Mouse (Mus musculus): ENCODE results near the gene Trim28. TPM values are rescaled to one million over a fixed set of nuclear protein-coding genes. Genes with fewer than 3 reads are reported as not detected.

Gene Trim28
- polyA plus RNA-seq, 1 experiment from 2014 or later = 321 TPM

DNA sequence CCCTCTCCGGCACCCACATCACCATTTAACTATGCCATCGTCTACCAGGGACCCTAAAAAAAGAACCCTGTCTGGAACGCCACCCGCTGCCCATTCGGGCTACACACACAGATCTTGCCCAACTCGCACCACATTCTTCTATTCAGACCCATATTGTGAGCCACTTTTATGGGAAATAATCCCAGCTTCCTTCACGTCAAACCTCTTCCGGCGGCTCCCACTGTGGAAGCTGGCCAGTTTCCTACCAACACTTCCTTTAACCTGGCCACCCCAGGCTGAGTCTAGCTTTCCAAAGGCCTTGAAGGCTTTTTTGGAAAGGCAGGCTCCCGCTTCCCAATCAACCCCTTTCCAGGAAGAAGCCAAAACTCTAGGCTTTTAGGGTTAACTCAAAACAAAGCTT lies 7.6 kb downstream of the Trim28 start:
- peaks cover 29% of the 10 kb centered on the region for H3K36me3 ChIP-seq (ENCODE audit: control insufficient read depth, insufficient read depth, low read length)
- DNase-seq (ENCODE audit: low spot score) = no peak
- H3K27ac ChIP-seq (replicated peaks; ENCODE audit: low read depth, low read length) = no peak overlapping the region
- H3K4me2 ChIP-seq (ENCODE audit: low read depth, low read length) = no peak overlapping the region
- H3K9ac ChIP-seq (ENCODE audit: low read depth, low read length) = no peak overlapping the region
- 87% methylated on average over 10 of the region's 10 CpGs for WGBS
- no peaks in the 10 kb centered on the region for H3K27me3 ChIP-seq (replicated peaks; ENCODE audit: control insufficient read depth, insufficient read depth, low read length)
- ATAC-seq (ENCODE audit: low read depth) = no peak
- no peaks in the 10 kb centered on the region for H3K9me3 ChIP-seq (ENCODE audit: control insufficient read depth, low read length)
- no peak overlapping the region for H3K4me3 ChIP-seq (ENCODE audit: low read depth, low read length)
- H3K4me1 ChIP-seq (ENCODE audit: control insufficient read depth, insufficient read depth, low read length) = peaks cover 9% of the 10 kb centered on the region

DNA sequence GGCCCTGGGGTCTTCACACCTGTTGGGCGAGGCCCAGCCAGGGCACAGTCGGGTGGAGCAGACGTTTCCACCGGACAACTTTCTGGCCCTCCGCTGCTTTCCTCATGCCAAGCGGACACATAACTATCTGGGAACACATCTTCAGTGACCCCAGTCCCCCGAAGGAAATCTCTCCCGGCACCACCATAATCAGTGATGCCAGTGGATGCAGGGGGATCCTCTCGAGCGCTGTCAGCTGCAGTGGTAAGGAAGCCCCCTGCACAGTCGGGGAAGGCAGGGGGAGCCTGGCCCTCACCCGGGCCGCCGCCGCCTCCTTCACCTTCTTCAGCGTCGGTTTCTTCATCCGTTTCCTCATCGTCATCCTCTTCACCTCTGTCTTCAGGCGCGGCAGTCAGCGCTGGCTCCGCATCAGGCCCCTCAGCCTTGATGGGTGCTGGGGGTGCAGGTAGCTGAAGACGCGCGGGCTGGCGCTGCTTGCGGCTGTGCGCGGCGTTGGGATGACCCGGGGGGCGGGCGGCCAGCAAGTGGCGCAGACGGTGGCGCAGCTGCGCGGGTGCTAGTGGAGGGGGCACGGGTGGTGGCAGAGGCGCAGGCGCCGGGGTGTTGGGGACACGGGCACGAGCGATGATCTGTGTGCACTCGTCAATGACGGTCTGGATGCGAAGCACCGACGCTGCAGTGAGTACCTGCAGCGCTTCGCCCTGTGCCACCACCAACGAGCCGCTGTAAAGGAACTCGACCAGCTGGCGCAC lies 8.6 kb downstream of the Trim28 start:
- peaks cover 9% of the 10 kb centered on the region for H3K4me1 ChIP-seq (ENCODE audit: control insufficient read depth, insufficient read depth, low read length)
- H3K27ac ChIP-seq (replicated peaks; ENCODE audit: low read depth, low read length) = no peak overlapping the region
- no peak overlapping the region for H3K4me3 ChIP-seq (ENCODE audit: low read depth, low read length)
- H3K27me3 ChIP-seq (replicated peaks; ENCODE audit: control insufficient read depth, insufficient read depth, low read length) = no peaks in the 10 kb centered on the region
- ATAC-seq (ENCODE audit: low read depth) (no peak), DNase-seq (ENCODE audit: low spot score) (no peak)
- no peak overlapping the region; the same call in 1 of the 2 replicates for H3K9ac ChIP-seq (ENCODE audit: low read depth, low read length)
- H3K9me3 ChIP-seq (ENCODE audit: control insufficient read depth, low read length) = no peaks in the 10 kb centered on the region
- 57% methylated on average over 50 of the region's 57 CpGs for WGBS
- no peak overlapping the region for H3K4me2 ChIP-seq (ENCODE audit: low read depth, low read length)
- peaks cover 29% of the 10 kb centered on the region for H3K36me3 ChIP-seq (ENCODE audit: control insufficient read depth, insufficient read depth, low read length)

DNA sequence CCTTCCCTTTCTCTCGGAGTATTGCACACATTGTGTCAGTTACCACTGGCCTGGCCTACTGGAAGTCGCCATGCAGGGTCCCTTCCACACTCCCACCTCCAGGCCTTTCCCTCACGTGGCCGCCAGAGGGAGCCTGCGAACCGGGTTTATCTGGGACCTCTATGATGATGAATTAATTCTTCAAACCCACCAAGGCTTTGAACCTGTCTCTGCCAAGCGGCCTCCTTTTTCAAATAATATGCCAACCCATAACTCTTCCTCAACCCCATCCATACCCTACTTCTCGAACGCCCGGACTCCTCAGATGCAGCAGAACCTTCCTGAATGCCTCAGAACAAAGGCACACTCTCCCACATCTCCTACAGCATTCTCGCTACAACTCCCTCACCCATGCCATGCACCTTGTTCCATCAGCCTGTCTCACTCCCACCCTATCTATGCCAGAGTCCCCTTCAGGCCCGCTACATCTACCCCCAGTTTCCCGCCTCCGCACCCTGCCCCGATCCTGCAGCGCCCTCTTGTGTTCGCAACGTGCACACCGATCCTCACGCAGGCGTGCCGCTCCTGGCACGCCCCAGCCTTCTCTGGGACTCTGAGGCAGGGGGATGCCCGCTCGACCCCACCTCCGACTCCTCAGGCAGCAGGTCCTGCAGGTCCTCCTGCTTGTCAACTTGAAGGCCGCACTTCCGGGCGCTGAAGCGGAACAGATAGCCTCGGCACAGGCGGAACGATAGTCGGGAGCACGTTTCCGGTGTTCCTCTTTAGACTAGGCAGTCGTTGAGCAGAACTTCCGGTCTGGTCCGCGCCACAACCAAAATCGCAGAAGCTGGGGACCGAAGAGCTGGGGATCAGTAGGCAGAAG lies 10.5 kb downstream of the Trim28 start:
- H3K9ac ChIP-seq (ENCODE audit: low read depth, low read length) = peak overlapping the region; percentile 86
- no peaks in the 10 kb centered on the region for H3K9me3 ChIP-seq (ENCODE audit: control insufficient read depth, low read length)
- H3K27ac ChIP-seq (replicated peaks; ENCODE audit: low read depth, low read length) = peak overlapping the region; percentile 96
- H3K4me3 ChIP-seq (ENCODE audit: low read depth, low read length) = peak overlapping the region; percentile 70
- peaks cover 9% of the 10 kb centered on the region for H3K4me1 ChIP-seq (ENCODE audit: control insufficient read depth, insufficient read depth, low read length)
- DNase-seq (ENCODE audit: low spot score) = peak; percentile 98
- H3K36me3 ChIP-seq (ENCODE audit: control insufficient read depth, insufficient read depth, low read length) = peaks cover 29% of the 10 kb centered on the region
- H3K4me2 ChIP-seq (ENCODE audit: low read depth, low read length) = peak overlapping the region; percentile 86
- ATAC-seq (ENCODE audit: low read depth) = peak; percentile 92
- no peaks in the 10 kb centered on the region for H3K27me3 ChIP-seq (replicated peaks; ENCODE audit: control insufficient read depth, insufficient read depth, low read length)
- WGBS = under 1% methylated on average over 42 of the region's 42 CpGs

DNA sequence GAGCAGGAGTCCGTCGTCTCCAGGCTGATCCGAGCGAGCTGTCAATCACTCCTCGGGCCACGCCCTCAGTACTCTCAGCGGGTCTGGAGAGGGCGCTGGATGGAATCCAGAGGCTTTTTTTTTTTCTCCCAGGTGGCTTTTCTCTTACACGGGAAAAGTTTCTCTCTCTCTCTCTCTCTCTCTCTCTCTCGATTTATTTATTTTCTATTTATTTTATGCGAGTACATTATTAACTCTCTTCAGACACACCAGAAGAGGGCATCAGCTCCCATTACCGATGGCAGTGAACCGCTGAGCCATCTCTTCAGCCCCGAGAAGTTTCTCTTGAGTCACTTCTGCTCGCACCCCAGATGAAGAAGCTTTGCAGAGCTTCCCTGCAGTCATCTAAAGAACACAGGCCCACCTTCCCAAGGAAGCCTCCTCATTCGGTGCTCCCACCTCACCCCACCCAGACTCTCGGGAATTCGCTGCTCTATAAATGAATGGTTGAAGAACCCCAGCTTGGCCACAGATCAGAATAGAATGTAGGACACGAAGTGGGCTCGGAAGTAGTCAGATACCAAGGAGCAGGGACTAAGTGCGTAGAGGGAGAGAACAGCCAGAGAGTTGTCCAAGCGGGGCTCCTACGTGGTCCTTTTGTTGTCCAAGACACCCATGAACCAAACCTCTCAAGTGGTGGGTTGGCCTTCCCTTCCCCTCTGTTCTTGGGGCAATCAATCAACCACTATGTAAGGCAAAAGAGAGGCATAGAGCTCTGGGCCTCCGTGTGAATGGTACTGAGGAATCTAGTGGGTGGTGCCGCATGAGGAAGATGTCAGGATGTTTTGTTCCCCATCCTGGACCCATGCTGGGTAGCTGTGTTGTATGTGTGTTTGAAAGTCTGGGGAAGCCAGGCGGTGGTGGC lies 11.3 kb downstream of the Trim28 start, which contains the start of gene Zbtb45:
Gene Zbtb45, minus strand, starts transcription at position 30 of the 904 bp plus-strand sequence.
- peaks cover 27% of the 10 kb centered on the region for H3K36me3 ChIP-seq (ENCODE audit: control insufficient read depth, insufficient read depth, low read length)
- H3K27ac ChIP-seq (replicated peaks; ENCODE audit: low read depth, low read length) = peak within 1 kb of the TSS; percentile 96
- ATAC-seq (ENCODE audit: low read depth) (no peak), DNase-seq (ENCODE audit: low spot score) (no peak)
- peak within 1 kb of the TSS; percentile 70 for H3K4me3 ChIP-seq (ENCODE audit: low read depth, low read length)
- H3K9me3 ChIP-seq (ENCODE audit: control insufficient read depth, low read length) = no peaks in the 10 kb centered on the region
- H3K4me1 ChIP-seq (ENCODE audit: control insufficient read depth, insufficient read depth, low read length) = peaks cover 9% of the 10 kb centered on the region
- peak within 1 kb of the TSS; percentile 86 for H3K9ac ChIP-seq (ENCODE audit: low read depth, low read length)
- 23% methylated on average over 24 of the region's 26 CpGs for WGBS
- H3K4me2 ChIP-seq (ENCODE audit: low read depth, low read length) = peak within 1 kb of the TSS; percentile 86
- H3K27me3 ChIP-seq (replicated peaks; ENCODE audit: control insufficient read depth, insufficient read depth, low read length) = no peaks in the 10 kb centered on the region

DNA sequence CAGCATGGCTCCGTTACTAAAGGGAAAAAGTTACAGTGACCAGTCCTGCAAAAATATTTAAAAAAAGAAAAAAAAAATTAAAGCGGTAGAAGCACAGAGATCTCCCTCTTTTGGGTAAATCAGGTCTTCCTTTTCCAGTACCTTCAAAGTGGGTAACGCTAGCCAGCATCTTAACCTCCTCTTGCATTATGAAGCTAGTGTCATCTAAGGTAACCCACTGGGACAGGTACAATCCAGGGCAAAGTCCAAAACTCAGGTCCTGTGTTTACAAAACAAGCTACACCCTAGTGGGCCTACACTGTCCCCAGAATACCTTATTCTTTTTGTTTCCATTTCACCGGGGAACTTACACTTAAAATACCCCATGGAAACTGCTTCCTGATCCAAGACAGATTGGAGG lies 14.8 kb downstream of the Trim28 start:
- 54% methylated on average over 4 of the region's 4 CpGs for WGBS
- H3K27me3 ChIP-seq (replicated peaks; ENCODE audit: control insufficient read depth, insufficient read depth, low read length) = no peaks in the 10 kb centered on the region
- no peak for ATAC-seq (ENCODE audit: low read depth)
- no peak for DNase-seq (ENCODE audit: low spot score)
- H3K4me3 ChIP-seq (ENCODE audit: low read depth, low read length) = no peak overlapping the region
- peaks cover 5% of the 10 kb centered on the region for H3K4me1 ChIP-seq (ENCODE audit: control insufficient read depth, insufficient read depth, low read length)
- no peak overlapping the region for H3K27ac ChIP-seq (replicated peaks; ENCODE audit: low read depth, low read length)
- H3K9me3 ChIP-seq (ENCODE audit: control insufficient read depth, low read length) = no peaks in the 10 kb centered on the region
- no peak overlapping the region for H3K4me2 ChIP-seq (ENCODE audit: low read depth, low read length)
- H3K9ac ChIP-seq (ENCODE audit: low read depth, low read length) = no peak overlapping the region
- no peaks in the 10 kb centered on the region for H3K36me3 ChIP-seq (ENCODE audit: control insufficient read depth, insufficient read depth, low read length)

DNA sequence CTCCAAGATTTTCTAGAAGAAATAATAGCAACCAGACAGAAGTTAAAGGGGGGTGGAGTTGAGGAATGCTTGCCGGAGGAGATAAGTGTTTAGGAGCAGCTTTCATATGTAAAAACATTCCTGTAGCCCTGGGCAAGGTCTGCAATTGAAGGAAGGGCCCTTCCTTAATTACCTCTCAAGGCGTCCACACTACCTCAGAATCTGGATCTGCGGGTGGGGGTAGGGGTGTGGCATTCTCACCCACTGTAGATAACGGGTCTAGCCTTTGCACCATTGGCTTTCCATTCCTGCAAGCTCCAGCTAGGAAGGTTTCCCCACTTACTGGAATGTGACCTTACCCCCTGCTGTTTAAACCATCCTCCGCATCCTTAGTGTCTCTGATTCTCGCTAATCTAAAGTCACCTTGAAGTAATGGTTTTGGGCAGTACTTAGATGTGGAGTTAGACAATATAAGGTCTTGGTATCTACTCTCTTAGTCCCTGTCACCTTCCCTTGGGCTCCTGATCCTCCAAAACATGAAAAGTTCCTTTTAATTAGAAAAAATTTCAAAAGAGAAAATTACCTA lies 15.4 kb downstream of the Trim28 start:
- no peaks in the 10 kb centered on the region for H3K36me3 ChIP-seq (ENCODE audit: control insufficient read depth, insufficient read depth, low read length)

DNA sequence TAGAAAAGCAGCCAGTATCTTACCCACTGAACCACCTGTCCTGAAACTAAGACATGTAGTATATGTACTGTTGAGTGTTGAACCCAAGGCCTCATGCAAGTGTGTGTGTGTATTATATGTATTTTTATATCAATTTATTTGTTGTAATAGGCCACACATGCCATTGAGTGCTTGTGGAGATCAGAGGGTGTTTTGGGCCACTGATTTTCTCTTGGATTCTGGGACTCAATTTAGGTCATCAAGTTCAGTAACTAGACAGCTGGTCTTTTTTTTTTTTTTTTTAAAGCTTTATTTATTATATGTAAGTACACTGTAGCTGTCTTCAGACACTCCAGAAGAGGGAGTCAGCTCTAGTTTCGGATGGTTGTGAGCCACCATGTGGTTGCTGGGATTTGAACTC lies 16.3 kb downstream of the Trim28 start:
- no peak overlapping the region for H3K27ac ChIP-seq (replicated peaks; ENCODE audit: low read depth, low read length)
- H3K27me3 ChIP-seq (replicated peaks; ENCODE audit: control insufficient read depth, insufficient read depth, low read length) = no peaks in the 10 kb centered on the region
- DNase-seq (ENCODE audit: low spot score) (no peak), ATAC-seq (ENCODE audit: low read depth) (no peak)
- H3K9me3 ChIP-seq (ENCODE audit: control insufficient read depth, low read length) = no peaks in the 10 kb centered on the region
- WGBS = 61% methylated on average over 1 of the region's 1 CpGs
- H3K4me1 ChIP-seq (ENCODE audit: control insufficient read depth, insufficient read depth, low read length) = peaks cover 5% of the 10 kb centered on the region
- no peak overlapping the region for H3K4me2 ChIP-seq (ENCODE audit: low read depth, low read length)
- H3K9ac ChIP-seq (ENCODE audit: low read depth, low read length) = no peak overlapping the region
- H3K36me3 ChIP-seq (ENCODE audit: control insufficient read depth, insufficient read depth, low read length) = no peaks in the 10 kb centered on the region
- no peak overlapping the region for H3K4me3 ChIP-seq (ENCODE audit: low read depth, low read length)

More for the DNA sequence above, 15.4 kb downstream of the Trim28 start:
- no peaks in the 10 kb centered on the region for H3K9me3 ChIP-seq (ENCODE audit: control insufficient read depth, low read length)
- no peak overlapping the region for H3K4me2 ChIP-seq (ENCODE audit: low read depth, low read length)
- no peak overlapping the region for H3K9ac ChIP-seq (ENCODE audit: low read depth, low read length)
- H3K4me3 ChIP-seq (ENCODE audit: low read depth, low read length) = no peak overlapping the region
- H3K4me1 ChIP-seq (ENCODE audit: control insufficient read depth, insufficient read depth, low read length) = peaks cover 5% of the 10 kb centered on the region
- WGBS = 28% methylated on average over 6 of the region's 6 CpGs
- H3K27ac ChIP-seq (replicated peaks; ENCODE audit: low read depth, low read length) = no peak overlapping the region
- H3K27me3 ChIP-seq (replicated peaks; ENCODE audit: control insufficient read depth, insufficient read depth, low read length) = no peaks in the 10 kb centered on the region
- ATAC-seq (ENCODE audit: low read depth) (no peak), DNase-seq (ENCODE audit: low spot score) (no peak)

Data from embryonic facial prominence, embryonic 14.5 days (tissue).